Mouse (Mus musculus): ENCODE measurements around the gene Hlcs.

The Hlcs gene

DNA sequence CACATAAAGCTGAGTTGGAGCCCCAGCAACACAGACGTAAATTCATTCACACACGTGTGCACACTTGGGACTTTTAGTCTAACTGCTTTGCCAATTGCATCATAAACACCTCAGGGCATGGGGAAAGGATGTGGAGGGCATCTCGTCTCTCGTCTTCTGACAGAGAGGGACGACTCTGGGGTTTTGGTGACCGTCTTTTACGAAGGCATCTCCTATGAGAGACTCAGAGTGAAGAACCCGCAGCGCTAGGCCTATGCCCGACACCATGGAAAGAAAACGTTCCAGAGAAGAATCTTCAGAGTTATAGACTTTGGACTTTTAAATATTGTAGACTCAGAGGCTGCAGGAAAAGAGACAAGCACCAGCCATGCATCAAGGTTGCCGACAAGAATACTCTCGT lies 61.6 kb downstream of the Hlcs start:
- Histone ChIP-seq H3K36me3 (ENCODE audit: control insufficient read depth, insufficient read depth, low read length, poor library complexity, severe bottlenecking) (no peaks in the 10 kb centered on the region), H3K27me3 (ENCODE audit: control insufficient read depth, insufficient read depth, low read length, poor library complexity, severe bottlenecking) (no peaks in the 10 kb centered on the region)
- no peak for DNase-seq (ENCODE audit: low read depth, low spot score)

- Histone ChIP-seq H3K27me3 (ENCODE audit: control insufficient read depth, insufficient read depth, low read length, poor library complexity, severe bottlenecking) (no peaks in the 10 kb centered on the region), H3K36me3 (ENCODE audit: control insufficient read depth, insufficient read depth, low read length, poor library complexity, severe bottlenecking) (no peaks in the 10 kb centered on the region)
- no peak for DNase-seq (ENCODE audit: low read depth, low spot score)
Observed at GRCm38 (mm10) chr16:94250640-94251349, 62.6 kb downstream of the Hlcs start.

DNA sequence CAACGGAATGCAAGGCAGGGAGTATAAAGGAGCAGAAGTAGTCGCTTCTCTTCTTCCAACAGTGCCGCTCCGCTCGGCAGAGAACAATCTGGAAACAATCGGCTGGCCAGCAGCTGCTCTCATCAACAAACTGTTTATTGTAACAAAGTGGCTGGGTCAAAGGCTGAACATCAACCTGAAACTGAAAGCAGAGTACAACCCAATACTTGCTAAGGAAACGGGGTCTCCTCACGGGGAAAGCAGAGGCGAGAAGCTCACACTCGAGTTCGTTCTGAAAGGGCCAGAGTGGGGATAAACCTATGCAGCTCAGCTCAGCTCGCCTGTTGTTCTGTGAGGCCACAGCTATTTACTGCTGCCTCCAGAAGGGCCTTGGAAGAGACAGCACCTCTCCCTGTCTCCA lies 63.2 kb downstream of the Hlcs start:
- H3K27me3 ChIP-seq (ENCODE audit: control insufficient read depth, insufficient read depth, low read length, poor library complexity, severe bottlenecking) = no peaks in the 10 kb centered on the region

GRCm38 (mm10) chr16:94249666-94250065 lies 63.7 kb downstream of the Hlcs start:
- no peak for DNase-seq (ENCODE audit: low read depth, low spot score)
- no peaks in the 10 kb centered on the region for H3K36me3 ChIP-seq (ENCODE audit: control insufficient read depth, insufficient read depth, low read length, poor library complexity, severe bottlenecking)
- H3K27me3 ChIP-seq (ENCODE audit: control insufficient read depth, insufficient read depth, low read length, poor library complexity, severe bottlenecking) = no peaks in the 10 kb centered on the region

More for the DNA sequence above, 63.2 kb downstream of the Hlcs start:
- no peak for DNase-seq (ENCODE audit: low read depth, low spot score)
- no peaks in the 10 kb centered on the region for H3K36me3 ChIP-seq (ENCODE audit: control insufficient read depth, insufficient read depth, low read length, poor library complexity, severe bottlenecking)

GRCm38 (mm10) chr16:94248721-94249120 lies 64.7 kb downstream of the Hlcs start:
- Histone ChIP-seq H3K27me3 (ENCODE audit: control insufficient read depth, insufficient read depth, low read length, poor library complexity, severe bottlenecking) (no peaks in the 10 kb centered on the region), H3K36me3 (ENCODE audit: control insufficient read depth, insufficient read depth, low read length, poor library complexity, severe bottlenecking) (no peaks in the 10 kb centered on the region)
- no peak for DNase-seq (ENCODE audit: low read depth, low spot score)

GRCm38 (mm10) chr16:94246976-94247375 lies 66.4 kb downstream of the Hlcs start:
- peak; percentile 60 for DNase-seq (ENCODE audit: low read depth, low spot score)
- no peaks in the 10 kb centered on the region for H3K27me3 ChIP-seq (ENCODE audit: control insufficient read depth, insufficient read depth, low read length, poor library complexity, severe bottlenecking)
- H3K36me3 ChIP-seq (ENCODE audit: control insufficient read depth, insufficient read depth, low read length, poor library complexity, severe bottlenecking) = no peaks in the 10 kb centered on the region

GRCm38 (mm10) chr16:94246058-94246784 lies 67.2 kb downstream of the Hlcs start:
- Histone ChIP-seq H3K36me3 (ENCODE audit: control insufficient read depth, insufficient read depth, low read length, poor library complexity, severe bottlenecking) (no peaks in the 10 kb centered on the region), H3K27me3 (ENCODE audit: control insufficient read depth, insufficient read depth, low read length, poor library complexity, severe bottlenecking) (no peaks in the 10 kb centered on the region)
- peak; percentile 89 for DNase-seq (ENCODE audit: low read depth, low spot score)

GRCm38 (mm10) chr16:94241126-94241525 lies 72.2 kb downstream of the Hlcs start:
- peak; percentile 82 for DNase-seq (ENCODE audit: low read depth, low spot score)
- Histone ChIP-seq H3K36me3 (ENCODE audit: control insufficient read depth, insufficient read depth, low read length, poor library complexity, severe bottlenecking) (no peaks in the 10 kb centered on the region), H3K27me3 (ENCODE audit: control insufficient read depth, insufficient read depth, low read length, poor library complexity, severe bottlenecking) (no peaks in the 10 kb centered on the region)

GRCm38 (mm10) chr16:94240190-94240589 lies 73.2 kb downstream of the Hlcs start:
- DNase-seq (ENCODE audit: low read depth, low spot score) = peak; percentile 68
- no peaks in the 10 kb centered on the region for H3K27me3 ChIP-seq (ENCODE audit: control insufficient read depth, insufficient read depth, low read length, poor library complexity, severe bottlenecking)
- H3K36me3 ChIP-seq (ENCODE audit: control insufficient read depth, insufficient read depth, low read length, poor library complexity, severe bottlenecking) = no peaks in the 10 kb centered on the region

GRCm38 (mm10) chr16:94239567-94239966 lies 73.8 kb downstream of the Hlcs start:
- Histone ChIP-seq H3K36me3 (ENCODE audit: control insufficient read depth, insufficient read depth, low read length, poor library complexity, severe bottlenecking) (no peaks in the 10 kb centered on the region), H3K27me3 (ENCODE audit: control insufficient read depth, insufficient read depth, low read length, poor library complexity, severe bottlenecking) (no peaks in the 10 kb centered on the region)
- peak; percentile 59 for DNase-seq (ENCODE audit: low read depth, low spot score)

DNA sequence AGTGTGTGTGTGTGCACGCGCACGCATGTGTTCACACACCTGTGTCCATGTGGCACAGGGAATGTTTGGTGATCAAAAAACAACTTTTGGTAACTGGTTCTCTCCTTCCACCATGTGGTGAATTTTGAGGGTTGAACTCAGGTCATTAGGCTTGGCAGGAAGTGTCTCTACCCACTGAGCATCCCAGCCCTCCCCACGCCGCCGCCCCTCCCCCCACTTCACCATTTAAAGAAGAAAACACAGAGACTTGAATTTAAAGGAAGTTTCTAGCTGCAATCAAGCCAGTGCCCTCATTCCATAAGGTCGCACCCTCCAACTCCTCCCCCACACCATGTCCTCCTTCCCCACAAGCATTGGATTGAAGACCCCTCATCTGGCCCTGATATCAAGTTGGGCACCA lies 74.2 kb downstream of the Hlcs start:
- no peaks in the 10 kb centered on the region for H3K36me3 ChIP-seq (ENCODE audit: control insufficient read depth, insufficient read depth, low read length, poor library complexity, severe bottlenecking)
- DNase-seq (ENCODE audit: low read depth, low spot score) = peak; percentile 45
- H3K27me3 ChIP-seq (ENCODE audit: control insufficient read depth, insufficient read depth, low read length, poor library complexity, severe bottlenecking) = no peaks in the 10 kb centered on the region

- DNase-seq (ENCODE audit: low read depth, low spot score) = no peak
- Histone ChIP-seq H3K27me3 (ENCODE audit: control insufficient read depth, insufficient read depth, low read length, poor library complexity, severe bottlenecking) (no peaks in the 10 kb centered on the region), H3K36me3 (ENCODE audit: control insufficient read depth, insufficient read depth, low read length, poor library complexity, severe bottlenecking) (no peaks in the 10 kb centered on the region)
Observed at GRCm38 (mm10) chr16:94237130-94237484, 76.3 kb downstream of the Hlcs start.

DNA sequence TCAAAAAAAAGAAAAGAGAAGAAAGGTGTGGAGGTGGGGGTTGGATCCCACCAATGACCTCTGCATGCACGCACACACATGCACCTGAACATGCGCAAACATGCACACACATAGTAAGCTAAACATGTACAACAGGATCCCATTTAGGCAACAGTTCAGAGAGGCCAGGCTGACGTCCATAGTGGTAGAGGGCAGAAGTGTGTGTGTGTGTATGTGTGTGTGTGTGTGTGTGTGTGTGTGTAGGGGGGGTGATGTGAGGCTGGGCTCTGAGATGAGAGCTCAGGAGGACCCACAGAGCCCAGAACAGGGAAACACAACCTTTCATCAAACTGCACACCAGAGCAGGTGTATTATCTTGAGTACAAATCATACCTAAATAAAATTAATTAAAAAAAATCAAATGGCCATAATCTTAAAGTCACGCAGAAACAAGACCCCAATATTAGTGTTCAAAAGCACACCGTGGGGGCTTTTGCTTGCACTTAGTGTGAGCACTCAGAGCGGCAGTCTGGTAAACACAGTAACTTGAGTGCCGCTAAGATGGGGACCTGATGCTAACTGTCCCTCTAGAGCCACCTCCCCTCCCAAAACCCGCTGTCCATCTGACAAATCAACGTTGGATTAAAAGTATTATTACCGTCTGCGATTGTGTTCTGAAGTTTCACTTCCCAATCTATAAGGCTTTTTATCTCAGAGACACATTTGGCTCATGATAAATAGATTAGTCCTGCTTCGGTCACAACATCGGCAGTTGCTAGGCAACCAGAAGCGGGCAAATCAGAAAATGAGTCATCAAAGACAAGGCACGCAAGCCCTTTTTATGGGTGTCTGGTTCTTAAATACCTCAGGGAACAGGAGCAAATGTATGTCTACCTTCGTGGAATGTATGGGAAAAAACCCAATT lies 76.9 kb downstream of the Hlcs start:
- Histone ChIP-seq H3K36me3 (ENCODE audit: control insufficient read depth, insufficient read depth, low read length, poor library complexity, severe bottlenecking) (no peaks in the 10 kb centered on the region), H3K27me3 (ENCODE audit: control insufficient read depth, insufficient read depth, low read length, poor library complexity, severe bottlenecking) (no peaks in the 10 kb centered on the region)
- DNase-seq (ENCODE audit: low read depth, low spot score) = peak; percentile 76

- DNase-seq (ENCODE audit: low read depth, low spot score) = no peak
- no peaks in the 10 kb centered on the region for H3K36me3 ChIP-seq (ENCODE audit: control insufficient read depth, insufficient read depth, low read length, poor library complexity, severe bottlenecking)
- H3K27me3 ChIP-seq (ENCODE audit: control insufficient read depth, insufficient read depth, low read length, poor library complexity, severe bottlenecking) = no peaks in the 10 kb centered on the region
Observed at GRCm38 (mm10) chr16:94235718-94236117, 77.7 kb downstream of the Hlcs start.

- no peaks in the 10 kb centered on the region for H3K27me3 ChIP-seq (ENCODE audit: control insufficient read depth, insufficient read depth, low read length, poor library complexity, severe bottlenecking)
- H3K36me3 ChIP-seq (ENCODE audit: control insufficient read depth, insufficient read depth, low read length, poor library complexity, severe bottlenecking) = no peaks in the 10 kb centered on the region
- DNase-seq (ENCODE audit: low read depth, low spot score) = no peak
Observed at GRCm38 (mm10) chr16:94234202-94234601, 79.2 kb downstream of the Hlcs start.

Measured in splenic B cell, adult 2 months (primary cell).